Mouse (Mus musculus): ENCODE measurements around the gene Cuzd1.
A peak's percentile ranks its signal among the peaks of the same experiment; 100 is the strongest.

Gene Cuzd1

GRCm38 (mm10) chr7:131322192-131322591 is at the start of gene Cuzd1:
Gene Cuzd1 (minus strand): TSS chr7:131322292.
- DNase-seq (ENCODE audit: low spot score in 2 of 2), result no peak

DNA sequence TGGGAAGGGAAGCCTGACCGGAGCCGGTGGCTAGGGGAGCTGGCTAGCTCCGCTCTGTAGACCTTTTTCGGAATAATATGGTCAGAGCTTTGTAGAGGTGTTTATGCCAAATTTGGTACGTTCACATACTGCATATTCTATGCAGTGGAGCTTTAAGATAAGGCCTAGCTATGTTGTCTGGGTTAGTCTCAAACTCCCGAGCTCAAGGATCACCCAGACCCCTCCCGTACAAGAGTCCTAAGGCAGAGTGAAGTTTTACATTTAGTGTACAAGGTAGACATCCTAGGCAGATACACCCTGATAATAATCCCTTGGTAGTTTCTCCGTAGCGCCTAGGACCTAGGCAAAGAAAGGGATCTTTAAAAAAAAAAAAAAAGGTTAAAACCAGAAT is 49.4 kb upstream of the Cuzd1 start:
- DNase-seq (ENCODE audit: low spot score in 2 of 2), result no peak

- DNase-seq (ENCODE audit: low spot score in 2 of 2), result peak; percentile 85 to 86
Measured at GRCm38 (mm10) chr7:131370648-131371469, 48.8 kb upstream of the Cuzd1 start, which contains the start of gene Pstk. Gene Pstk (plus strand): TSS chr7:131371141.

DNA sequence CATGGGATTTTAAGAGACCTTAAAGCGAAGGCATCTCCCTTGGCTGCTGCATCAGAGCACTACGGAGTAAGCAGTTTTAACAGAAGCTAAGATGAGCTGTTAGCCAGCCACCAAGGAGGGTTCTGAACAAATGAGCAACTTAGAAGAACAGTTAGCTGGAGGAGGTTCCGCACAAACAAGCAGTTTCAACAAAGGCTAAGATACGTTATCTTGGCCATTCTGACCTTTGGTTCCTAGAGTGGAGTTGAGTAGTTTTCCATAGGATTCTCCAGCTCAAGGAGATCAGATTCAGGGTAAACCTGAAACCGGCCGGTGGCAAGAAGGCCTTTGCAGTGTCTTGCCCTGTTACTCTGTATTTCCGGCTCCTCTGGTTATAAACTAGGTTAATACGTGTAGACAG is 42.0 kb upstream of the Cuzd1 start:
- no peak for DNase-seq (ENCODE audit: low spot score in 2 of 2)

DNA sequence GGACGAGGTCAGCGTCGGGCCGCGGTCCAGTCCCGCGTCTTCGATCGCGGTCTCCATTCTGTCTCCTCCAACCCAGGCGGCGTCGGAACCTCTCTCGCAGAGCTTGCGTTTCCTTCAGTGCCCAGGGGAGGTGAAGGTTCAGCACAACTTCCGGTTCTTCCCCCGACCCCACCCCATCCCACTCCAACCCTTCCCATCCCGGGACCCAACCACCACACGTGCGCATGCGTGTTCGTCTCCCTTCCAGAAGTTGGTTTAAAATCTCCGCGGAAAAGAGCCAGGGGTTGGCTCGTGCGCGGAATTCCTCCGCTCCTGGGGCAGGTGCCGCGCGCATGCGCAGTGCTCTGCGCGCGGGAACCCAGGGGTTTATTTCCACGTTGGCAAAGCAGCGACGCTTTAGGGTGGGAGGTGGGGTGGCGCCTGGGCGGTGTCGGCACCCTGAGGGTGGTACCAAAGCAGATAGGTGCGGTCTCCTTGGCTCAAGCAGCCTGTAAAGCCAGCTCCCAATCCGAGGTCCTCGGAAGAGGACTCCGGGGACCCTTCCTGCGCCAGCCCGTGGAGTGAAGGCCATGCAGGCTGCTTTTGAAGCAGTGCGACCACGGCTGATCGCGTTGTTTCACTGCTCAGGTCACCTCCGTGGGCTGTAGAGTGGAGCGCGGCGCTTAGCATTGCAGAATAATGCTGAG is 40.7 kb upstream of the Cuzd1 start, which contains the start of gene 2310057M21Rik:
TSS of gene 2310057M21Rik (minus strand) at position 145 of the 686 bp plus-strand sequence.
- peak; percentile 78 to 85 for DNase-seq (ENCODE audit: low spot score in 2 of 2)

DNA sequence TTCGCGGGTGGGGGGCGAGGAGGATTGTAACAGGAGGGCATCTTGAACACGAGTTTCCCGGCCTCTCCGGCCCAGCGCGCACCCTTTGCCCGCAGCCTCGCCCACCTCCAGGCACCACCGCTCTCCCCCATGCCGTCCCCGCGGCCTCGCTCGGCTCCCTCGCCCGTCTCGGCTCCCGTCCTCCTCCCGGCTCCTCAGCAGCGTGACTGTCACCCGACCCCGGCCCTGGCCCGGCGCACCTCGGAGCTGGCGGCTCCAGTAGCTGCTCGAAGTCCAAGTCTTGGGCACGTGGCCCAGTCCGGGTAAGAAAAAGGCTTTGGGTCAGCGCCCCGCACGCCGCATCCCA is 40.1 kb upstream of the Cuzd1 start:
- no peak for DNase-seq (ENCODE audit: low spot score in 2 of 2)

DNA sequence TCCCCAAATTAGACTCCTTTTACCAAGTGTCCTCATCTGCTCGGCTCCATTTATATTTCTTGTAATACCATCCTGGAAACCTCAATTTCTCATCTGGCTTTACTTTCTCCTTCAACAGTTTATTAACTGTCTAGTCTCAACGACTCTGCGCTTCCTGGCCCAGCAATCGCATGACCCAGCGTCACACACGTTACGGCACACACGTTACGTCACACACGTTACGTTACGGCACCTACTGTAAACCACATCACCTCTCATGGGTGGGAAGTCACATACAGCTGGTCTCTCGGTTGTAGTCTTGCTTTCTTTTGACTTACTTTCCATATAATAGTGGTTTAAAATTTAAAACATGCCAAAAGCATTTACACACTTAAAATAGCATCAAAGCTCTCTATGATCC is 34.0 kb upstream of the Cuzd1 start:
- no peak for DNase-seq (ENCODE audit: low spot score in 2 of 2)

DNA sequence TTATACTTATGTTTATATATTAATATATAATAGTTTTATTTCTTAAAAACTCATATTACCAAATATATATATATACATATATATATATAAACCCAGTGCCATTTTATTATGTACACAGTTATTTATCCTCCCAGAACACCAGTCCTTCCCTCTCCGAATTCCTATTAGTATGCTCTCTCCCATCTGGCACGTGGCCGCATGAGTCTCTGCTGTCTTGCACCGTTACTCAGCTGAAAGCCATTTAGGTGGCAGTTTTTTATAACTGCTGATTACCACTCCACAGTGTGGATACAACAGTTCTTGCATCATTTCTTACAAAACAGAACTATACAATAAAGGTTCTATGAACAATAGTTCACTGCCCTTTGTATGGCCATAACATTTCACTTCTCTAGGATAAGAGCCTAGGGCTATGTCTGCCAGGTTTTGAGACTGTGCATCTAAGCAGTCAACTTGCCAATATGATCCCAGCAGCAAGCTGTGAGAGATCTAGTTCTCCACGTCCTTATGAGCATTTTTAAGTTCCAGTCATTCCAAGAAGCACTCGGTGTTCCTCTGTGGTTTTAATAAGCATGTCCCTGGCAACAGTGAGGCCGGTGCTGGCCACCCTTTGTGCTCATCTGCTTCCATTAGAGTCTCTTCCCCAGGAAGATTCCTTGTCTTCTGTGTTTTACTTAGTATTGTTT is 23.9 kb upstream of the Cuzd1 start:
- no peak for DNase-seq (ENCODE audit: low spot score in 2 of 2)

- no peak for DNase-seq (ENCODE audit: low spot score in 2 of 2)
Measured at GRCm38 (mm10) chr7:131337502-131338068, 15.5 kb upstream of the Cuzd1 start.

GRCm38 (mm10) chr7:131333564-131333963 is 11.5 kb upstream of the Cuzd1 start, which contains the start of gene Fam24a:
Gene Fam24a (plus strand): TSS chr7:131333864.
- no peak for DNase-seq (ENCODE audit: low spot score in 2 of 2)

- no peak for DNase-seq (ENCODE audit: low spot score in 2 of 2)
Measured at GRCm38 (mm10) chr7:131331688-131332087, 9.6 kb upstream of the Cuzd1 start.

- no peak for DNase-seq (ENCODE audit: low spot score in 2 of 2)
Measured at GRCm38 (mm10) chr7:131329416-131329815, 7.3 kb upstream of the Cuzd1 start, which contains the start of gene Fam24b. Gene Fam24b (minus strand): TSS chr7:131329516.

DNA sequence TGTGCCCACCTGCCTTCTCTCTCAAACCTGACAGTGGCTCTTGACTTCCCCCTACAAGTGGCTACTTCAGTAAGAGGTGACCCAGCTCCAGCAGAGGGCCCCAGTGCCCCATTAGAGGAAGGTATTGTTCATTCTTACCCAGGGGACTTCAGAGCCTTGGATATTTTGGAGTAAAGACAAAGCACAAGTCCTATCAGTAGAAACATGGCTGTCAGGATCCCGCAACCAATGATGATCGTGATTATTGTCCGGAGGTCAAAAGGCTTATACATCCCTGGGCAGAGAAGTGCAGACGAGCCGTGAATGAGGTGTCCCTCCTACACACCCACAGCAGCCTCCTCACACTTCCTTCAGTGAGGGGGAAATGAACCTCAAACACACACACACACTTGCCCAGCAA is 5.0 kb upstream of the Cuzd1 start:
- no peak for DNase-seq (ENCODE audit: low spot score in 2 of 2)

DNA sequence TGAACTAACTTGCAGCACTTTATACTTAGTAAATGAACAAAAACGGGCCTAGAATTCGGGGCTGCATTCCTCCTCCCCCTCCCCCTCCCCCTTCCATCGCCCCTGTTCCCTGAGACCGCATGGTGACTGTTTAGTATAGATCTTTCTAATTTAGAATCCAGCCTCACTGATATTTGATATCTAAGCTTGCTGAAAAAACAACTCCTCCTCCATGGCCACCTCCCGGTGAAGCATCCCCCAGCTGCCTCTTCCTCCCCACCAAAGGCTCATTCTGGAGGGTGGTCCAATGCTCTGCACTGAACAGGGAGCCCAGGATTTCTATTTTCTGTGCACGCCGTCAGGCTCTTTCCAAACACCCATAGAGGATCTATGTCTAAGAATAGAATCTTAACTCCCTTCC is 3.8 kb downstream of the Cuzd1 start:
- DNase-seq (ENCODE audit: low spot score in 2 of 2), result no peak

DNA sequence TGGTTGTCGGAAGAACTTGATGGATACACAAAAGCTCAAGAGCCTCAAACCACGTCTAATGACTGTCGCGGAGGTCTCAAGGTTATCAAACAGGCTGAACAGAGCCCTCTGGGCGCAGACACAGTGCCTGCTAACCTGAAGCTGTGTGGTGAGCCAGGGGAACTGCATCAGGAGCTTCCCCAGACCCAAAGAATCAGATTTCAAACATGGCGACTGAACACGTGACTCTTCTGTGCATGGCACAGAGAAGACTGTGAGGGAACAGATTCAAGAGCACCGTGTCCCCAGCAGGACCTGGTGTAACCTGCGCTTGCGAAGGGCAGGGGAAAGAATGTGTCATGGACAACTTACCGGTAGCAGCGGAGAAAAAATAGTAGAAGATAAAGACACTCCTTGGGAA is 4.5 kb downstream of the Cuzd1 start:
- DNase-seq (ENCODE audit: low spot score in 2 of 2), result no peak

DNA sequence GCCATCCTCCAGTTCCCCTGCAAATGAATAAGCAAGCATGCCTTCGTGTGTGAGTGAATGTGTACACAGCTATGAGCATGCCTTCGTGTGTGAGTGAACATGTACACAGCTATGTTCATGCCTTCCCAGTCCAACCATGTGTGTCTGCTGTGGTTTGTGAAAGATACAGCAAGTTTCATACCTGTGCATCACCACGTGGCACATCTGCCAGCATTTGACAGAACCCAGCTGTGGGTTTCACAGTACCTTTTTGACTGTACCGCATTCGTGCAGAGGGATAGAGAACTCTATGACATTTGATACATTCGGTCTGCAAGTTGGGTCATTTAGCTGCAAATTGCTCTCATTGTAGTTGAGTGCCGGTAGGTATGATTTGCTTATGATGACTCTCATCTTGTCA is 7.6 kb downstream of the Cuzd1 start:
- no peak for DNase-seq (ENCODE audit: low spot score in 2 of 2)

DNA sequence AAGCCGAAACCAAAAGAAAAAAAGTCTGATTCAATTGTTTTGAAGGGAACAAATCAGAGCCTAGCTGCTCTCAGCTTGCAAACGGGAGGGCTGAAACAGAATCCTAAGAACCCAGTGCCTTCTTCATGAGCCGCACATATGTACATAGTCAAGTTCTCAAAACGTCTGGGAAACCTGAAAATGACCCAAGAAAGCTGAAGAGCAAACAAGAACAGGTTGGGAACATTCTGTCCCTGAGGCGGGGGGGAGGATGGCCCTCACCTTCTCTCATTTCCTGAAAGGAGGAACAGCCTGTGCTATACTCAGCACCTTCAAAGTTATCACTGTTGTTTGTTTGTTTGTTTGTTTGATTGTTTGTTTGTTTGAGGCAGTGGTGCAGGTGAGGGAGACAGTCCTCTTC is 15.4 kb downstream of the Cuzd1 start:
- no peak for DNase-seq (ENCODE audit: low spot score in 2 of 2)

GRCm38 (mm10) chr7:131303340-131303739 is 18.8 kb downstream of the Cuzd1 start:
- DNase-seq (ENCODE audit: low spot score in 2 of 2), result no peak

DNA sequence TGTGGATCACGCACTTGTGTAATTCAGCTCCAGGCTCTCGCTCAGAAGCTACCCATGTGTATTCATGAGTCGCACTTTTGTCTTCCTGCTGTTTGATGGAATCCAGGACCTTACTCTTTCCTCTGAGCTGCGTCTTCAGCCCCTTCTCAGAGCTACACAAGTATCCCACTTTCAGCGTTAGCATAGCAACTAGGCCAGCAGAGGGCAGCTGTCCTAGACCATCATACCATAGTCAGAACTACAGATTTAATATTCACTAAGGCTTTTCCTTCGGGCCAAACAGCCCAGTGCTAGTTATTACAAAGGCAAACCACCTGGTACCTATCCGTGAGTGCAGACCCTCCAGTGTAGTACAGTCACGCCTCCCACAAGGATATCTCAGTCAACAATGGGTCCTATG is 24.9 kb downstream of the Cuzd1 start:
- no peak for DNase-seq (ENCODE audit: low spot score in 2 of 2)

GRCm38 (mm10) chr7:131265851-131266250 is 56.2 kb downstream of the Cuzd1 start:
- DNase-seq (ENCODE audit: low spot score in 2 of 2), result no peak

GRCm38 (mm10) chr7:131264251-131264650 is 57.8 kb downstream of the Cuzd1 start:
- no peak for DNase-seq (ENCODE audit: low spot score in 2 of 2)

GRCm38 (mm10) chr7:131260946-131261345 is 61.1 kb downstream of the Cuzd1 start:
- no peak for DNase-seq (ENCODE audit: low spot score in 2 of 2)
